Mouse (Mus musculus): ENCODE data around the gene Lnx2. TPM values are rescaled to one million over a fixed set of nuclear protein-coding genes. Genes with fewer than 3 reads are reported as not detected.

Gene Lnx2
- polyA plus RNA-seq, 1 experiment from 2014 or later: 9.8 TPM

DNA sequence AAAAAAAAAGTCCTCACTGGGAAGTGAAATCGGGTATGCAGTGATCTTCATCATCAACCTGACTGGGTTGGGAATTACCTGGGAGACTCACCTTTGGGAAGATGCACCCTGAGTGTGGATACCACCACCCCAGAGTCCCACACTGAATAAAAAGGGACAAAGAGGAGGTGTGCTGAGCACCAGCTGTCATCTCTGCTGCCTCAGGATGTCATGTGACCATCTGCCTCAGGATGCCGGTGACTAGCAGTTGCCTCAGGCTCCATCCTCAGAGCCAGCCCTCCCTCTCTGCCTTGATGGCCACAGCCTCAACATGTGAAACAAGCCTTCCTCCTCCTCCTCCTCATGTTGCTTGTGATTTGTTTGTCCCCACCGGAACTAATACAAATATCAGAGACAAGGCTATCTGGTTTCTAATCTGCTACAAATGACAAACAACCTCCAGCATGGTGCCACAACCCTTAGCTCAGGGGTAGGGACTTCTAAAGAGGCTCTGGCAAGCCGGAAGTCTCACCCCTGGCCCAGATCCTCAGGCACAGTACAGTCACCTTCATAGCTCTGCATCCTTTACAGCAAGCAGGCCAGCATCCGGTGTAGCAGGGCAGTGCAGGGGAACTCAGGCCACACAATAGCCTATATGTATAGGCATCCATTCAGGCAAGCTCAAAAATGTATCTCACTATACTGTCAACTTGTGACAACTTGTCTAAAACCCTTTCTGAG lies 54.7 kb downstream of the Lnx2 start:
- no peaks in the 10 kb centered on the region for H3K4me1 ChIP-seq (ENCODE audit: control insufficient read depth, insufficient read depth, low read length)
- no peak overlapping the region for H3K4me2 ChIP-seq (ENCODE audit: low read depth)
- no peaks in the 10 kb centered on the region for H3K27me3 ChIP-seq (ENCODE audit: control insufficient read depth, insufficient read depth, low read length)
- H3K9me3 ChIP-seq (ENCODE audit: control insufficient read depth, low read length): no peaks in the 10 kb centered on the region
- H3K9ac ChIP-seq (ENCODE audit: low read length): no peak overlapping the region
- 78% methylated on average over 5 of the region's 5 CpGs for WGBS
- no peak for ATAC-seq (ENCODE audit: insufficient read depth, low FRiP score, low TSS enrichment)
- H3K27ac ChIP-seq (ENCODE audit: low read depth, low read length): no peak overlapping the region
- H3K4me3 ChIP-seq (ENCODE audit: low read depth, low read length): no peak overlapping the region
- DNase-seq (ENCODE audit: low spot score): no peak
- peaks cover 4% of the 10 kb centered on the region; the same call in 1 of the 2 replicates for H3K36me3 ChIP-seq (ENCODE audit: control insufficient read depth, insufficient read depth, low read length)

GRCm38 (mm10) chr5:147020579-147020978 lies 55.8 kb downstream of the Lnx2 start:
- Histone ChIP-seq H3K4me3 (ENCODE audit: low read depth, low read length) (no peak overlapping the region), H3K4me1 (ENCODE audit: control insufficient read depth, insufficient read depth, low read length) (no peaks in the 10 kb centered on the region), H3K36me3 (ENCODE audit: control insufficient read depth, insufficient read depth, low read length) (peaks cover 2% of the 10 kb centered on the region; the same call in 1 of the 2 replicates), H3K4me2 (ENCODE audit: low read depth) (no peak overlapping the region), H3K27me3 (ENCODE audit: control insufficient read depth, insufficient read depth, low read length) (no peaks in the 10 kb centered on the region), H3K9me3 (ENCODE audit: control insufficient read depth, low read length) (no peaks in the 10 kb centered on the region), H3K9ac (ENCODE audit: low read length) (no peak overlapping the region), H3K27ac (ENCODE audit: low read depth, low read length) (no peak overlapping the region)
- no peak for ATAC-seq (ENCODE audit: insufficient read depth, low FRiP score, low TSS enrichment)
- DNase-seq (ENCODE audit: low spot score): no peak
- WGBS: 90% methylated on average over 11 of the region's 11 CpGs

DNA sequence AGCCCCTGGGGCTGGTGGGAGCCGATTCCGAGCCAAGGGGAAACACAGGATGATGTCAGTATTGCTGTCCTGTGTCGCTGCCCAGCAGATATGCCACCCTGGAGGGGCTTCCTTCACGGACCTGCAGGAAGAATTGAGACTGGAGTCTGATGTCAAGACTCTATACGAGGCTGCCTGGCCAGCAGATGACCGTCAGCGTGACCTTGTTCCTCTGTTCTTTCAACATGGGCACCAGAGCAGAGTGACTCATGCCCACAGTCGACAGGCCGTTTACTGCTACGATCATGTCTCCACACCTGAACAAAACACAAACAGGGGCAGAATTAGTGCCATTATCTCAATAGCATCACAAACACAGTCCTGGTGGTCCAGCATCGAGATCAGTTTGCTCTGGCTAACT lies 57.6 kb downstream of the Lnx2 start:
- Histone ChIP-seq H3K27ac (ENCODE audit: low read depth, low read length) (no peak overlapping the region), H3K36me3 (ENCODE audit: control insufficient read depth, insufficient read depth, low read length) (peaks cover 2% of the 10 kb centered on the region; the same call in 1 of the 2 replicates), H3K9me3 (ENCODE audit: control insufficient read depth, low read length) (no peaks in the 10 kb centered on the region), H3K27me3 (ENCODE audit: control insufficient read depth, insufficient read depth, low read length) (no peaks in the 10 kb centered on the region), H3K4me1 (ENCODE audit: control insufficient read depth, insufficient read depth, low read length) (no peaks in the 10 kb centered on the region), H3K4me2 (ENCODE audit: low read depth) (no peak overlapping the region), H3K9ac (ENCODE audit: low read length) (no peak overlapping the region), H3K4me3 (ENCODE audit: low read depth, low read length) (no peak overlapping the region)
- ATAC-seq (ENCODE audit: insufficient read depth, low FRiP score, low TSS enrichment) (no peak), DNase-seq (ENCODE audit: low spot score) (no peak)
- WGBS: 90% methylated on average over 11 of the region's 11 CpGs

DNA sequence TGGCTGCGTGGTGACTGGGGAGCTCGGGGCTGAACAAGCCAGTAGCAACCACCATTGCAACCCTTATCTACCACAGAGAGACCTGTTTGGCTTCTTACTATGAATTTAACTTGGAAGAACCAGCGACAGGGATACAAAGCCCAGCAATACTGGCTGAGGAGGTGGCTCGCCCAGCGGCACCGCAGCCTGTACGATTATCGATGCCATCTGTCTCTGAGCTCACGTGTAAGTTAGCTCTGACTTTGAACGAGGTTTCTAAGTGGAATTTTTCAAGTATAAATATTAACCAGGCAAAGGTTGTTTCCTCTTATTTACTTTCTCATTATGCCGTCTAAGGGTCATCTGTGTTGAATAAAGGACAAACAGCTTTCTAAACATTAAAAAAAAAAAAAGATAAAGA lies 58.9 kb downstream of the Lnx2 start:
- DNase-seq (ENCODE audit: low spot score) (no peak), ATAC-seq (ENCODE audit: insufficient read depth, low FRiP score, low TSS enrichment) (no peak)
- 92% methylated on average over 11 of the region's 11 CpGs for WGBS

GRCm38 (mm10) chr5:147016622-147017021 lies 59.8 kb downstream of the Lnx2 start:
- H3K4me2 ChIP-seq (ENCODE audit: low read depth): no peak overlapping the region
- H3K4me1 ChIP-seq (ENCODE audit: control insufficient read depth, insufficient read depth, low read length): no peaks in the 10 kb centered on the region
- H3K9me3 ChIP-seq (ENCODE audit: control insufficient read depth, low read length): no peaks in the 10 kb centered on the region
- no peak for DNase-seq (ENCODE audit: low spot score)
- 91% methylated on average over 12 of the region's 12 CpGs for WGBS
- no peak overlapping the region for H3K27ac ChIP-seq (ENCODE audit: low read depth, low read length)
- H3K36me3 ChIP-seq (ENCODE audit: control insufficient read depth, insufficient read depth, low read length): peaks cover 2% of the 10 kb centered on the region; the same call in 1 of the 2 replicates
- H3K4me3 ChIP-seq (ENCODE audit: low read depth, low read length): no peak overlapping the region
- no peaks in the 10 kb centered on the region for H3K27me3 ChIP-seq (ENCODE audit: control insufficient read depth, insufficient read depth, low read length)
- no peak for ATAC-seq (ENCODE audit: insufficient read depth, low FRiP score, low TSS enrichment)
- H3K9ac ChIP-seq (ENCODE audit: low read length): no peak overlapping the region

More for the DNA sequence above, 58.9 kb downstream of the Lnx2 start:
- H3K9me3 ChIP-seq (ENCODE audit: control insufficient read depth, low read length): no peaks in the 10 kb centered on the region
- H3K27ac ChIP-seq (ENCODE audit: low read depth, low read length): no peak overlapping the region
- H3K36me3 ChIP-seq (ENCODE audit: control insufficient read depth, insufficient read depth, low read length): peaks cover 2% of the 10 kb centered on the region; the same call in 1 of the 2 replicates
- H3K4me1 ChIP-seq (ENCODE audit: control insufficient read depth, insufficient read depth, low read length): no peaks in the 10 kb centered on the region
- no peak overlapping the region for H3K9ac ChIP-seq (ENCODE audit: low read length)
- H3K27me3 ChIP-seq (ENCODE audit: control insufficient read depth, insufficient read depth, low read length): no peaks in the 10 kb centered on the region
- H3K4me3 ChIP-seq (ENCODE audit: low read depth, low read length): no peak overlapping the region
- H3K4me2 ChIP-seq (ENCODE audit: low read depth): no peak overlapping the region

DNA sequence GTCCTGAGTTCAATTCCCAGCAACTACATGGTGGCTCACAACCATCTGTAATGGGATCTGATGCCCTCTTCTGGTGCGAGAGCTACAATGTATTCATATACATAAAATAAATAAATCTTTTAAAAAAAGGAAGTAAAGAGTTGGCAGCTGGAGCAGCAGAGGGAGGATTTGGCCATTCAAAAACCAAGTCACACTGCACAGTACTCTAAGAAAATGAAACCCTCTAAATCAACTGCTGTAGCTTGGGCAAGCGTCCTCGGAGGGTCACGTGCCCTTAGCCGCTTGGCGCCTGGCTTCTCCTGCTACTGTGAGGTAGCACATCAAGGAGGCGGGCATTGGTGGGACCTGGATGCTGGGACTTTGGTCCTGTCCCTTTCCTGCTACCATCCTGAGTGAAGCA lies 61.2 kb downstream of the Lnx2 start:
- WGBS: 94% methylated on average over 7 of the region's 7 CpGs
- Histone ChIP-seq H3K4me3 (ENCODE audit: low read depth, low read length) (no peak overlapping the region), H3K9me3 (ENCODE audit: control insufficient read depth, low read length) (no peaks in the 10 kb centered on the region), H3K27me3 (ENCODE audit: control insufficient read depth, insufficient read depth, low read length) (no peaks in the 10 kb centered on the region), H3K9ac (ENCODE audit: low read length) (no peak overlapping the region), H3K27ac (ENCODE audit: low read depth, low read length) (no peak overlapping the region), H3K4me2 (ENCODE audit: low read depth) (no peak overlapping the region), H3K36me3 (ENCODE audit: control insufficient read depth, insufficient read depth, low read length) (peaks cover 2% of the 10 kb centered on the region; the same call in 1 of the 2 replicates), H3K4me1 (ENCODE audit: control insufficient read depth, insufficient read depth, low read length) (no peaks in the 10 kb centered on the region)
- ATAC-seq (ENCODE audit: insufficient read depth, low FRiP score, low TSS enrichment) (no peak), DNase-seq (ENCODE audit: low spot score) (no peak)

GRCm38 (mm10) chr5:147013845-147014244 lies 62.5 kb downstream of the Lnx2 start:
- Histone ChIP-seq H3K4me2 (ENCODE audit: low read depth) (no peak overlapping the region), H3K27ac (ENCODE audit: low read depth, low read length) (no peak overlapping the region), H3K9me3 (ENCODE audit: control insufficient read depth, low read length) (no peaks in the 10 kb centered on the region), H3K36me3 (ENCODE audit: control insufficient read depth, insufficient read depth, low read length) (no peaks in the 10 kb centered on the region), H3K4me1 (ENCODE audit: control insufficient read depth, insufficient read depth, low read length) (no peaks in the 10 kb centered on the region), H3K27me3 (ENCODE audit: control insufficient read depth, insufficient read depth, low read length) (no peaks in the 10 kb centered on the region), H3K4me3 (ENCODE audit: low read depth, low read length) (no peak overlapping the region), H3K9ac (ENCODE audit: low read length) (no peak overlapping the region)
- WGBS: 57% methylated on average over 6 of the region's 6 CpGs
- DNase-seq (ENCODE audit: low spot score) (no peak), ATAC-seq (ENCODE audit: insufficient read depth, low FRiP score, low TSS enrichment) (no peak)

DNA sequence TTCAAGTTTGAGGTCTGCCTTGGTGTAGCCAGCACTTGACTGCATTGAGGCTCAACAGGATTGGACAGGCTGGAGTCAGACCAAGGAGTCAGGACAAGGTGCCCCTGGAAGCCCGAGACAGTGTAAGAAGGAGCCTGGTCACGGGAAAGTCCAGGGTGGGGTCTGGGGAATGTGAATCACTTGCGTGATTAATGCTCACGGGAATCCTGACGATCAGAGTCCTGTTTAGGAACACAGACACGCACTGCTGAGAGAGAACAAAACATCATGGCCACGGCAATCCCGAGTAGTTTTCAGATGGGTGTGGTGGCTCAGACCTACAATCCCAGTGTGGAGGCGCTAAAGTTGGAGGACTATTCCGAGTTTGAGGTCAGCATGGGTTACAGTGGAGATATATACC lies 65.1 kb downstream of the Lnx2 start:
- Histone ChIP-seq H3K27me3 (ENCODE audit: control insufficient read depth, insufficient read depth, low read length) (no peaks in the 10 kb centered on the region), H3K36me3 (ENCODE audit: control insufficient read depth, insufficient read depth, low read length) (no peaks in the 10 kb centered on the region), H3K4me2 (ENCODE audit: low read depth) (no peak overlapping the region), H3K9ac (ENCODE audit: low read length) (no peak overlapping the region), H3K4me1 (ENCODE audit: control insufficient read depth, insufficient read depth, low read length) (no peaks in the 10 kb centered on the region), H3K27ac (ENCODE audit: low read depth, low read length) (no peak overlapping the region), H3K4me3 (ENCODE audit: low read depth, low read length) (no peak overlapping the region), H3K9me3 (ENCODE audit: control insufficient read depth, low read length) (no peaks in the 10 kb centered on the region)
- no peak for ATAC-seq (ENCODE audit: insufficient read depth, low FRiP score, low TSS enrichment)
- DNase-seq (ENCODE audit: low spot score): no peak
- 86% methylated on average over 10 of the region's 10 CpGs for WGBS

- Histone ChIP-seq H3K4me3 (ENCODE audit: low read depth, low read length) (no peak overlapping the region), H3K27me3 (ENCODE audit: control insufficient read depth, insufficient read depth, low read length) (no peaks in the 10 kb centered on the region), H3K4me1 (ENCODE audit: control insufficient read depth, insufficient read depth, low read length) (no peaks in the 10 kb centered on the region), H3K4me2 (ENCODE audit: low read depth) (no peak overlapping the region), H3K36me3 (ENCODE audit: control insufficient read depth, insufficient read depth, low read length) (no peaks in the 10 kb centered on the region), H3K9ac (ENCODE audit: low read length) (no peak overlapping the region), H3K9me3 (ENCODE audit: control insufficient read depth, low read length) (no peaks in the 10 kb centered on the region), H3K27ac (ENCODE audit: low read depth, low read length) (no peak overlapping the region)
- no peak for DNase-seq (ENCODE audit: low spot score)
- WGBS: 55% methylated on average over 1 of the region's 1 CpGs
- no peak for ATAC-seq (ENCODE audit: insufficient read depth, low FRiP score, low TSS enrichment)
Observed at GRCm38 (mm10) chr5:147003303-147003702, 73.1 kb downstream of the Lnx2 start.
